Mouse (Mus musculus) c-Kit-negative CD71-positive TER-119-positive erythroid progenitor cells, embryonic 14.5 days (primary cell): ENCODE data around the gene Skiv2l.
"Not testable (repeated sequence)": the region's sequence is repeated elsewhere in the genome, so short reads cannot be mapped to it uniquely, and the experiment has no call there.

Experiments used
- DNase-seq: peaks from one replicate; pipeline ENCODE4 v3.0.0-alpha.2; 2013; ENCODE audit warnings: low read depth, low spot score

The Skiv2l gene

GRCm38 (mm10) chr17:34811275-34811674, 38.7 kb downstream of the Skiv2l start:
- DNase-seq: no peak

GRCm38 (mm10) chr17:34810811-34811210, 39.2 kb downstream of the Skiv2l start:
- DNase-seq: not testable (repeated sequence)

- DNase-seq: not testable (repeated sequence)
Observed at GRCm38 (mm10) chr17:34810411-34810810, 39.6 kb downstream of the Skiv2l start.

DNA sequence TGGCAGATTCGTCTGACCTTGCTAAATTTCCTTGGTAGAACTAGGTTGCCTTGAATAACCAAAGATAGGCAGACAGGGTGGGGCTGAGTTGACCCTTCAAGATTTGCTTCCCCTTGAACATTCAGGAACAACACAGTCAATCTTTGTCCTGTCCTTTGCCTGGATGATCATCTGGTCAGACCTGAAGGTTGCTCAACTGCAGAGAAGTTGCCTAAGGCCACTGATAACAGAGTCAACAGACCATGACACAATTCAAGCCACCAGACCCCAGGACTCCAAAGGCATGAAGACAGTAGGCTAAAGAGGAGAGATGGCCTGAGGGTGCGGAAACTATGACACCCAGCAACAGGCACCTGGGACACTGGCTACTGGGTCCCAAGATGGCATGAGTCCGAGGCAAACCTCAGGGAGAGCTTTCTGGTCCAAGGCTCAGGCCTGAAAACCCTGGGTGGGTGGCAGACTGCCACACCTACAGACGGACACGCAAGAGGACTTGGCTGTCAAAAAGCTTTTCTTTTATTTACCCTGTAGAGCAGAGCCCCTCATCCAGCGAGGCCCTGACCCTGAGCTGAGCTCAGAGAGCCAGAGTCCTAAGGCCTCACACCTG, 41.3 kb downstream of the Skiv2l start:
- DNase-seq: no peak

DNA sequence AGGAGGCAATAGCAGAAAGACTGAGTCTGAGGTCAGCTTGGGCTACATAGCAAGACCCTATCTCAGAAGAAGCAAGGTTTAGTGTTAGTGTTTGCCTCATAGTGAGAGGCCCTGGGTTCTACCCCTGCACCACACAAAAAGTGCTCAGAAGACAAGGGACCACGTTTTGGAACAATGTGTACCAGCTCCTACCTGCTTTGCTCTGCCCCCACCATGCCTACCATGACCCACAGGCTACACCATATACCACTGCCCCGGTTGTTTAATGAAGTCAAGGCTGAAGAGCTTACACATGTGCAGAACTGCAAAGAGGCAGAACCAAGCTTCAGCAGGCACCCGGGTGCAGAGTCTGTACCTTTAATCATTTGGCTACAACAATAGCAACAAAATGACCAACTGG, 42.8 kb downstream of the Skiv2l start:
- DNase-seq: no peak

GRCm38 (mm10) chr17:34804871-34805562, 45.0 kb downstream of the Skiv2l start:
- DNase-seq: no peak

GRCm38 (mm10) chr17:34804301-34804700, 45.7 kb downstream of the Skiv2l start, which contains the start of gene Cyp21a1:
TSS of gene Cyp21a1 (minus strand) at chr17:34804561.
- not testable (repeated sequence) for DNase-seq

GRCm38 (mm10) chr17:34803367-34803766, 46.6 kb downstream of the Skiv2l start:
- DNase-seq: not testable (repeated sequence)

GRCm38 (mm10) chr17:34802756-34803155, 47.3 kb downstream of the Skiv2l start:
- DNase-seq: not testable (repeated sequence)

- not testable (repeated sequence) for DNase-seq
Observed at GRCm38 (mm10) chr17:34800781-34801305, 49.2 kb downstream of the Skiv2l start.

DNA sequence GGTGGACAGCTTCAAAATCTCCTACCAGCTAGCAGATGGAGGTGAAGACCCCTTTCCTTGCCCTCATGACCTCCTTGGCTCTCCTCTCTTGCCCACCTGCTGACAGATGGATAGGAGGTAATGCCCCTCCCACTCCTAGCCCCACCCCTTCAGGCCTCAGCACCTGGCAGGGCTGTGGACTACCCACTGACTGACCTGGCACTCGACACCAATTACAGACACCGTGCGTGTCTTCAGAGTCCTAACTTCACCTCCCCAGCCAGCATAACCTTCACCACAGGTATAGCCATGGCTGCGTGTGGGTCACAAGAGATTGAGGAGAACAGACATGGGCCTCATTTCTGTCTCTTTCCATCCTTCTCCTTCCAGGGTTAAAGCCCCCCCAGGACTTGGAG, 50.5 kb downstream of the Skiv2l start:
- DNase-seq: no peak

GRCm38 (mm10) chr17:34798866-34799530, 51.0 kb downstream of the Skiv2l start:
- DNase-seq: no peak

- not testable (repeated sequence) for DNase-seq
Observed at GRCm38 (mm10) chr17:34798071-34798470, 51.9 kb downstream of the Skiv2l start.

DNA sequence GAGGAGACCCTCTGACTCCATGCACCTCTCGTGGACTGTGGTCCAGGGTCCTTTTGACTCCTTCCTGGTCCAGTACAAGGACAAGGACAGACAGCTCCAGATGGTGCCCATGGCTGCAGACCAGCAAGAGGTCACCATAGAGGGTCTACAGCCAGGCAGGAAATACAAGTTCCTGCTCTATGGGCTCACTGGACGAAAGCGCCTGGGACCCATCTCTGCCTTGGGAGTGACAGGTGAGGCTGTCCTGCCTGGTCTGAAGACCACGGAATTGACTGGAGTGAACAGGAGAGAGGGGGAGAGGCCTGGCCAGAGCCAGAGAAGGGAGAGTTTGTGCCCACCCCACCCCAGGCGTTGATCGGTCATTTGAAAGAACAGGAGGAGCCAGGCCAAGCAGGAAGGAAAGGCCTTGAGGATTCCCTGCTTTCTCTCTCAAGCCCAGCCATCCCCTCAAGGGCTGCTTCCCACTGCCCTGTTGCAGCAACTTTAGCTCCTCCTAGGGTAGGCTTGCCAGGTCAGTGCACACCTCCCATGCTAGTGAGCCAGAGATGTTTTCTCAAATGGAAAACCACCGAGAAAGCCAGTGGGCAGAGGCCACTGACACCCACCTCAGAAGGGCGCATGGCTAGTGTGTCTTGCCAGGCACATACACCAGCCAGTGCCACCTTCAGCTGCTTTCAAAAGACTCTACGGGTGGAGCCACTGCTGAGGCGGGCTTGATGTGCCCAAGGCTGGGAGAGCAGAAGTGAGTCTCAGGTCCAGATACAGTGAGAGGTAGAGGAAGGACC, 52.6 kb downstream of the Skiv2l start:
- not testable (repeated sequence) for DNase-seq

GRCm38 (mm10) chr17:34796311-34797140, 53.5 kb downstream of the Skiv2l start:
- no peak for DNase-seq

- DNase-seq: no peak
Observed at GRCm38 (mm10) chr17:34795633-34796032, 54.4 kb downstream of the Skiv2l start.

GRCm38 (mm10) chr17:34795016-34795415, 55.0 kb downstream of the Skiv2l start:
- DNase-seq: no peak
